Mouse (Mus musculus): ENCODE results near the gene Zfp318.

Gene Zfp318

GRCm38 (mm10) chr17:46383294-46384060 lies at the start of gene Zfp318:
Zfp318 (plus strand) TSS chr17:46383731.
- peak; percentile 98 for DNase-seq (ENCODE audit: low spot score in 2 of 2)

- no peak for DNase-seq (ENCODE audit: low spot score in 2 of 2)
Measured at GRCm38 (mm10) chr17:46336475-46336874, 47.1 kb upstream of the Zfp318 start.

GRCm38 (mm10) chr17:46341208-46341607 lies 42.3 kb upstream of the Zfp318 start:
- no peak for DNase-seq (ENCODE audit: low spot score in 2 of 2)

- no peak for DNase-seq (ENCODE audit: low spot score in 2 of 2)
Measured at GRCm38 (mm10) chr17:46351026-46351700, 32.4 kb upstream of the Zfp318 start.

DNA sequence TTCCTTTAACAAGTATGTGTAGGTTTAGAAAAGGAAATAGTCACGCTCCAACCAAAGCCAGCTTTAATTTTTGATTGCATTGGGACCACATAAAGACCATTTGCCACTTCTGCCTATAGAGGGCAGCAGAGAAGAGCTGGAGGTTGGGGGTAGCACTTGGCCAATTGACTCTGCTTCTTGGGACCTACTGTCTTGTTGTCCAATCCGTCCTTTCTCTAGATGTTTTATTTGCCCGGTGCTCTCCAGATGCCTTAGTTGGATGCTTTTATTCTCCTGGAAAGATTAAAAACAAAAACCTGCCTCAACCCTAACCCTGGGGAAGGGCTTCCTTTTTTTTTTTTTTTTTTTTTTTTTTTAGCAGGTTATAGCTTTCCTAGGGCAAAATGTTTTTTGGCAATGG lies 11.7 kb upstream of the Zfp318 start:
- no peak for DNase-seq (ENCODE audit: low spot score in 2 of 2)

GRCm38 (mm10) chr17:46378564-46378963 lies 5.0 kb upstream of the Zfp318 start:
- no peak for DNase-seq (ENCODE audit: low spot score in 2 of 2)

- DNase-seq (ENCODE audit: low spot score in 2 of 2), result peak; percentile 30 to 46
Measured at GRCm38 (mm10) chr17:46384061-46384801, 700 bp downstream of the Zfp318 start.

DNA sequence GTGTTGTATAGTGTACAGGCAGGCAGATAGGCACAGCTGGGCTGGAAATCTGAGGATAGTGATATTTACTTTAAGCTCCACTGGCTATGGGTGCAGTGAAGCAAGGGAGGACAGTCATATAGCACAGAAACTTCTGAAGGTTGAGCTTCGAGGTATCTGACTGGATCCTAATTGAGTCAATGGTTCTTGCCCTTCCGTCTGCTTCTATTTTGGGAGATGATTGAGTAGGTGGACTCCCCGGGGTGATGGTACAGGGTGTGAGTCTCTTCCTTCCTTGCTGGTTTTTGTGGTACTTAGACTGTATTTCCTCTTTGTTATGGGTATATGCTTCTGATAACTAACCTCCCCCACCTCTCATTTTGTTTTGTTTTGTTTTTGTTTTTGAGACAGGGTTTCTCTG lies 4.7 kb downstream of the Zfp318 start:
- no peak for DNase-seq (ENCODE audit: low spot score in 2 of 2)

GRCm38 (mm10) chr17:46393012-46393411 lies 9.5 kb downstream of the Zfp318 start:
- DNase-seq (ENCODE audit: low spot score in 2 of 2), result peak in 1 of 2 experiments; percentile 40

GRCm38 (mm10) chr17:46394631-46395030 lies 11.1 kb downstream of the Zfp318 start:
- no peak for DNase-seq (ENCODE audit: low spot score in 2 of 2)

DNA sequence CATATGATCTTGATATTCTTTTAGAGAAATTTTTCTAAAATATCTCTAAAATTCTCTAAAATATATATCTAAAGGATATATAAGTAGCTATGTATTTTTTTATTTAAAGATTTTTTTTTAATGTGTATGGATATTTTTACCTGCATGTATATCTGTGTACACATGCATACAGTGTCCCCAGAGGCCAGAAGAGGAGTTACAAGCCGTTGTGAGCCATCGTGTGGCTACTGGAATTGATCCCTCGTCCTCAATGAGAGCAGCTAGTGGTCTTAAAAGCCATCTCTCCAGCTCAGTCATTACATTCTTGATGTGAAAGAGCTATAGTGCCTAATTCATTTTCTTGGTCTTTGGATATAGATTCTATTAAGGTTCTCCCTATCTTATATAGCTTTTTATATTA lies 24.9 kb downstream of the Zfp318 start:
- DNase-seq (ENCODE audit: low spot score in 2 of 2), result no peak

- DNase-seq (ENCODE audit: low spot score in 2 of 2), result peak in 1 of 2 experiments; percentile 17
Measured at GRCm38 (mm10) chr17:46418628-46419027, 35.1 kb downstream of the Zfp318 start.

DNA sequence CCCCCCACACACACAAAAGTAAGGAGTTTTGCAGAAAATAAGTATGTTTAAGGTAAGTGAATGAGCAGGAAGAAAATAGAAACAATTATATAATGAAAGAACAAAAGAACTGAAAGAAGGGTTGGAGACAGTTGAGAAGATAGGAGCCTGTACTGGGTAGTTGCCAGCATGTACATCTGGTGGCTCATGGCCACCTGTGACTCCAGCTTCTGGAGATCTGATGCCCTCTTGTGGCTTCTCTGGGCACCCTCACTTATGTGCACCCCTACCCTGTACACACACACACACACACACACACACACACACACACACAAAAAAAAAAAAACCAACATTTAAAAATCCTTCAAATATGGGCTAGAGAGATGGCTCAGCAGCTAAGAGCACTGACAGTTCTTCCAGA lies 36.2 kb downstream of the Zfp318 start:
- peak in 1 of 2 experiments; percentile 19 for DNase-seq (ENCODE audit: low spot score in 2 of 2)

DNA sequence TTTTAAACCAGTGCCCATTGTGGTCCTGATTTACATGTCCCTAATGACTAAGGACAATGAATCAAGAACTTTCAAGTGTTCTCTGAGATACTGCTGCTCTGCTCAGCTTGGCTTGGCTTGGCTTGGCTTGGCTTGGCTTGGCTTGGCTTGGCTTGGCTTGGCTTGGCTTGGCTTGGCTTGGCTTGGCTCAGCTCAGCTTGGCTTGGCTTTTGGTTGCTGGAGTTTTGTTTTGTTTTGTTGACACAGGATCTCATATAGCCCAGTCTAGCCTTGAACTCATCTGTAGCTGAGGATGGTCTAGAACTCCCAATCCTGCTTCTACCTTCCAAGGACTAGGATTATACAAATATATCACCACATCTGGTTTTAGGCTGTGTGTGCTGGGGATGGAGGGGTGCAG lies 43.0 kb downstream of the Zfp318 start:
- DNase-seq (ENCODE audit: low spot score in 2 of 2), result no peak

- no peak for DNase-seq (ENCODE audit: low spot score in 2 of 2)
Measured at GRCm38 (mm10) chr17:46428761-46429414, 45.4 kb downstream of the Zfp318 start, which contains the start of gene Crip3. Crip3 (plus strand) TSS chr17:46428926.

DNA sequence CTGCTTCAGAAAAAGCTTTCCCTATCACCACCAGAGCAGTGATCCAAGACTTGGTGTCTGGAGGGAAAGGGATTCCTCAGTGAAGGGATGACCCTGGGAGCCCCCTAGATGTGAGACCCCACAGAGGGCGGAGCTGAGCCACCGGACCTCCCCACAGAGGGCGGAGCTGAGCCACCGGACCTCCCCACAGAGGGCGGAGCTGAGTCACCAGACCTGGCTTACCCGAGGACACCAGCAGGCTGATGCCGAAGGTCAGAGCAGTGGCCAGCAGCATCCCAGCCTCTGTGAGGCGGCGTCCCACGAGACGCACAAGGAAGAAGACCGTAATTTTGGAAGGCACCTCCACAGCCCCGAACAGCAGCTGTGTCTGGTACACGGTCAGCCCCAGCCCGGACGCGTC lies 50.1 kb downstream of the Zfp318 start:
- peak in 1 of 2 experiments; percentile 35 for DNase-seq (ENCODE audit: low spot score in 2 of 2)

- peak in 1 of 2 experiments; percentile 58 for DNase-seq (ENCODE audit: low spot score in 2 of 2)
Measured at GRCm38 (mm10) chr17:46436672-46437366, 53.3 kb downstream of the Zfp318 start.

GRCm38 (mm10) chr17:46438298-46438873 lies 54.9 kb downstream of the Zfp318 start, which contains the start of gene Slc22a7:
Slc22a7 (minus strand) TSS chr17:46438457.
- no peak for DNase-seq (ENCODE audit: low spot score in 2 of 2)

DNA sequence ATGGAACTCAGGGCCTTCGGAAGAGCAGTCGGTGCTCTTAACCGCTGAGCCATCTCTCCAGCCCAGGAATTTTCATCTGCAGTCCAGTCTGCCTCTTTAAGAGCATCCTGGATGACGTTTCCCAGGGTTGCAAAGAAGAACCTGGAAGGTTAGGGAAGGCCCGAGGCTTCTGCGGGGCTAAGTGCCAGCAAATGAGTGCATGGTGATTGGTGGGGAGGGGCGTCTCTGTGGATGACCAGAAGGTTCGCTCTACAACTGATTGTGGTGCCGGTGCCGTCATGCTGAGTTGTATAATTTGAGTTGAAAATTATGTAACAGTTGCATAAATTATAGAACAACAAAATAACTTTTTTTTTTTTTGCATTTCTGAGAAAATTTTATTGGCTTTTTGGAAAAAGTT lies 55.6 kb downstream of the Zfp318 start:
- DNase-seq (ENCODE audit: low spot score in 2 of 2), result no peak

- DNase-seq (ENCODE audit: low spot score in 2 of 2), result no peak
Measured at GRCm38 (mm10) chr17:46444839-46445579, 61.5 kb downstream of the Zfp318 start.

Measured in right cerebral cortex, postnatal 10 days (tissue).